Mouse (Mus musculus): ENCODE data around the gene Frmpd4. TPM values are rescaled to one million over a fixed set of nuclear protein-coding genes. Genes with fewer than 3 reads are reported as not detected.

Frmpd4 gene
- 0.01 TPM in 1 of 2 replicates, not detected in the other for polyA plus RNA-seq (2012; rRNA removed)

DNA sequence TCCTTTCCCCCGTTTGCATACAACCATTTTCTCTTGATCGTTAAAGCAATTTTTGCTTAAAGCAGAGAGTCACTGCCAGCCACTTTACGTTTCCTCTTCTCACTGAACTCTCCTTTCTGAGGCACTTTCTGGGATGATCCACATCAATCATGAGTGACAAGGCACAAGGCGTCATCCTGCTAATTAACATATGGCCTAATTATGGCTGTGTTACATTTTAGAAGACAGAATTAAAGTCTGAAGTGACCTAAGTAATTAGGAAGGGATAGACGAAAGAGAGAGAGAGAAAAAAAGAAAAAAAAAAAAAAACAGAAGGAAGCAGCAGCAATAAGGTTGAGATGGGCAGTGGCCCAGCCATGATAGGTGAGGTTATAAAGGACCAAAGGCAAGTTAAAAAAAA lies at the start of gene Frmpd4:
Frmpd4 (minus strand) TSS at position 101 of the 400 bp plus-strand sequence.
- TF ChIP-seq CTCF (IDR thresholded peaks at IDR 0.05; ENCODE audit: extremely low read depth, insufficient read depth, insufficient read length, insufficient replicate concordance) (no peak), POLR2A (IDR thresholded peaks at IDR 0.05; ENCODE audit: low read depth, low read length) (no peak)
- H3K27me3 ChIP-seq (ENCODE audit: control insufficient read depth, insufficient read depth, low read length) = no peaks in the 10 kb centered on the region
- no peak within 1 kb of the TSS for H3K4me3 ChIP-seq (ENCODE audit: extremely low read depth, insufficient read depth, insufficient read length)
- H3K4me1 ChIP-seq (ENCODE audit: control insufficient read depth, insufficient read depth, insufficient read length) = no peaks in the 10 kb centered on the region
- H3K36me3 ChIP-seq (ENCODE audit: control insufficient read depth, insufficient read depth, low read length) = no peaks in the 10 kb centered on the region
- no peak within 1 kb of the TSS for H3K27ac ChIP-seq (ENCODE audit: insufficient read depth, low read length)
- 85% methylated on average over 5 of the region's 5 CpGs for WGBS
- no peak for DNase-seq (ENCODE audit: low read depth in 1 of 2, low spot score in 2 of 2)

DNA sequence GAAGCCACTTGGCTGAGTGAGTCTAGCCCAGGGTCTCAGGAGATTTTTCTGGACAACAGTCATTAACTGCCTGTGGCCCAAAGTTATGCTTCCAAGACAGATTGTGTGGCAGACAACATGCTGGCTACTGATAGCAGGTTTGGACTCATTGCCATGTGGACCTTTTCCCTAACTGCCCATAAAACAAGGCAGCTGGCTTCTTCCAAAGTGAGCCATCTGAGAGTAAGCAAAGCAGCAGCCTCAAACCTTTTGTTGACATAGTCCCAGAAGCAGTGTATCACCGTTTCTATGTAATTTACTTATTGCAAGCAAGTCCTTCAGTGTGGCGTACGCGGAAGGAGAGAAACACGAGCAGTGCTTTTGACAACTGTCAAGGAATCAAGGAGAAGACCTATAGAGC lies 18.2 kb upstream of the Frmpd4 start:
- H3K36me3 ChIP-seq (ENCODE audit: control insufficient read depth, insufficient read depth, low read length) = no peaks in the 10 kb centered on the region
- no peaks in the 10 kb centered on the region for H3K27me3 ChIP-seq (ENCODE audit: control insufficient read depth, insufficient read depth, low read length)
- WGBS = 85% methylated on average over 5 of the region's 5 CpGs
- H3K4me3 ChIP-seq (ENCODE audit: extremely low read depth, insufficient read depth, insufficient read length) = no peak overlapping the region
- H3K4me1 ChIP-seq (ENCODE audit: control insufficient read depth, insufficient read depth, insufficient read length) = no peaks in the 10 kb centered on the region
- no peak for TF ChIP-seq CTCF (IDR thresholded peaks at IDR 0.05; ENCODE audit: extremely low read depth, insufficient read depth, insufficient read length, insufficient replicate concordance)
- no peak for TF ChIP-seq POLR2A (IDR thresholded peaks at IDR 0.05; ENCODE audit: low read depth, low read length)
- no peak for DNase-seq (ENCODE audit: low read depth in 1 of 2, low spot score in 2 of 2)
- no peak overlapping the region for H3K27ac ChIP-seq (ENCODE audit: insufficient read depth, low read length)

DNA sequence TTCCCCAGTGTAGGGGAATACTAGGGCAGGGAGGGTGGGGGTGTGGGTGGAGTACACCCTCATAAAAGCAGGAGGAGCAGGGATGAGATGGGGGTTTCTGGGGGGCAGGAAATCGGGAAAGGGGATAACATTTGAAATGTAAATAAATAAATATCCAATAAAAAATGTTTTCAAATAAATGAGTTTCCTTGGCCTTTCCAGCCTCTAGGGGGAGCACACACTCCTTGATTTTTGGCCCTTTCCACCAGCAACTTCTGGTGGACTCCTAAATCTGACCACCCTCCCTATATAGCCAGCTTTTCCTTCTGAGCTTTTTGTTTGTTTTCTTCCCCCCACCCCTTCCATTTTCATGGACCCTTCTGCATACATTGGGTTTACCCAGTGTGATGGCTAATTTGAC lies 7.3 kb upstream of the Frmpd4 start:
- Histone ChIP-seq H3K27ac (ENCODE audit: insufficient read depth, low read length) (no peak overlapping the region), H3K4me3 (ENCODE audit: extremely low read depth, insufficient read depth, insufficient read length) (no peak overlapping the region), H3K36me3 (ENCODE audit: control insufficient read depth, insufficient read depth, low read length) (no peaks in the 10 kb centered on the region), H3K4me1 (ENCODE audit: control insufficient read depth, insufficient read depth, insufficient read length) (no peaks in the 10 kb centered on the region), H3K27me3 (ENCODE audit: control insufficient read depth, insufficient read depth, low read length) (no peaks in the 10 kb centered on the region)
- 58% methylated on average over 1 of the region's 1 CpGs for WGBS
- DNase-seq (ENCODE audit: low read depth in 1 of 2, low spot score in 2 of 2) = no peak
- TF ChIP-seq CTCF (IDR thresholded peaks at IDR 0.05; ENCODE audit: extremely low read depth, insufficient read depth, insufficient read length, insufficient replicate concordance) (no peak), POLR2A (IDR thresholded peaks at IDR 0.05; ENCODE audit: low read depth, low read length) (no peak)

DNA sequence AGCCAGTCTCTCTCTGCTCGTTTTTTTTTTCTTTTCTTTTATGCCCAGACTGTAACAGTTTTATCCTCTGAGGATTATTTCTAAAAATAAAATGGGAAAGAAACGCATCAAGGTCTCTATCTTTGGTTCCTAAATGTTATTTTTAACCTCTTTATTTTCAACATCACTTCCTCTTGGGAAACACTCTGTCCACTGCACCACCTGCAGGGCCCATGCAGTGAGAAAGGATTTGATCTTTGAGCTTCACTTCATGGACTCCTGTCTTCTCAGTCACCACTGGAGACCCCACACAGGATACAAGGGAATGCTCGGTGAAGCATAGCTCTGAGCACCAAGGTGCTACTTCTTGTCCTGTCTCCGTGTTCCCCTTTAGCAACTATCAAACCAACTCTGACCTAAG lies 5.2 kb downstream of the Frmpd4 start:
- DNase-seq (ENCODE audit: low read depth in 1 of 2, low spot score in 2 of 2) = no peak
- Histone ChIP-seq H3K36me3 (ENCODE audit: control insufficient read depth, insufficient read depth, low read length) (no peaks in the 10 kb centered on the region), H3K4me1 (ENCODE audit: control insufficient read depth, insufficient read depth, insufficient read length) (no peaks in the 10 kb centered on the region), H3K27ac (ENCODE audit: insufficient read depth, low read length) (no peak overlapping the region), H3K4me3 (ENCODE audit: extremely low read depth, insufficient read depth, insufficient read length) (no peak overlapping the region), H3K27me3 (ENCODE audit: control insufficient read depth, insufficient read depth, low read length) (no peaks in the 10 kb centered on the region)
- TF ChIP-seq CTCF (IDR thresholded peaks at IDR 0.05; ENCODE audit: extremely low read depth, insufficient read depth, insufficient read length, insufficient replicate concordance) = no peak
- TF ChIP-seq POLR2A (IDR thresholded peaks at IDR 0.05; ENCODE audit: low read depth, low read length) = no peak
- WGBS = 44% methylated on average over 4 of the region's 4 CpGs

DNA sequence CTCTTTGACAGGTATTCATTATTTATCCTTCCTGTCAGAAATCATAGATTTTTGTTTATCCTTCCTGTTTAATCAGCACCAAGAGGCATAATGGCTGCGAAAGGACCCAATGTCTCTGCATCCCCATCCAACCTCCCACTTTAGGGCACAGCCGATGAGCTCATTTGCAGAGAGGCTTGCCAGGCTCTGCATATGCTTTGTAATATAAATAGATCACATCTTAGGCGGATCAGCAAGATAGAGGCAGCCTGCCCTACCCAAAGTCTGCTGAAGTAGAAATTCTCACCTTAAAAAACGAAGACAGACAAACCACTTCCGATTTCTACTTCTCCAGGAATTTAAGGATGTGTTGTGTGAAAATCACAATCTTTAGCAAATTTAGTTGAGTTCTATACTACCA lies 7.8 kb downstream of the Frmpd4 start:
- Histone ChIP-seq H3K36me3 (ENCODE audit: control insufficient read depth, insufficient read depth, low read length) (no peaks in the 10 kb centered on the region), H3K4me1 (ENCODE audit: control insufficient read depth, insufficient read depth, insufficient read length) (no peaks in the 10 kb centered on the region), H3K27me3 (ENCODE audit: control insufficient read depth, insufficient read depth, low read length) (no peaks in the 10 kb centered on the region), H3K4me3 (ENCODE audit: extremely low read depth, insufficient read depth, insufficient read length) (no peak overlapping the region), H3K27ac (ENCODE audit: insufficient read depth, low read length) (no peak overlapping the region)
- WGBS = 77% methylated on average over 5 of the region's 5 CpGs
- DNase-seq (ENCODE audit: low read depth in 1 of 2, low spot score in 2 of 2) = no peak
- TF ChIP-seq CTCF (IDR thresholded peaks at IDR 0.05; ENCODE audit: extremely low read depth, insufficient read depth, insufficient read length, insufficient replicate concordance) = no peak
- TF ChIP-seq POLR2A (IDR thresholded peaks at IDR 0.05; ENCODE audit: low read depth, low read length) = no peak

DNA sequence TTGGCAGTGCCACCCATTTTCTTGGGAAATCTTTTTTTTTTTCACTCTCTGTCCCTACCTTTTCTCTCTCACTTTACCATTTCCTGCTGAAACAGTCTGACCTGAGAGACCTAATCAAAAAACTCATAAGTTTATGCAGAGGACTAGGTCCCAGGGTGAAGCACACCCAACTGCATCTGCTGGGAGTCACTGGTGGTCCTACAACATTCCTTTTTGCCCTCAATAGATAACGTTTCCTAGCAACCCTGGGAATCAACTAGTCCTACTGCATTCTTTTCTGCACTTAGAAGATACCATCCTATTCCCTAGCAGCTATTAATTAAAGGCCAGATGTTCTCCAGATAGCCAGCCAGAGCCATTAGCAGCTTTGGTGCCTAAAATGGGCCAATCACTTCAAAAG lies 71.8 kb downstream of the Frmpd4 start:
- no peaks in the 10 kb centered on the region for H3K36me3 ChIP-seq (ENCODE audit: control insufficient read depth, insufficient read depth, low read length)
- H3K4me1 ChIP-seq (ENCODE audit: control insufficient read depth, insufficient read depth, insufficient read length) = no peaks in the 10 kb centered on the region
- 64% methylated on average over 1 of the region's 1 CpGs for WGBS
- TF ChIP-seq POLR2A (IDR thresholded peaks at IDR 0.05; ENCODE audit: low read depth, low read length) = no peak
- no peak for TF ChIP-seq CTCF (IDR thresholded peaks at IDR 0.05; ENCODE audit: extremely low read depth, insufficient read depth, insufficient read length, insufficient replicate concordance)
- no peak overlapping the region for H3K4me3 ChIP-seq (ENCODE audit: extremely low read depth, insufficient read depth, insufficient read length)
- DNase-seq (ENCODE audit: low read depth in 1 of 2, low spot score in 2 of 2) = no peak
- H3K27ac ChIP-seq (ENCODE audit: insufficient read depth, low read length) = no peak overlapping the region
- H3K27me3 ChIP-seq (ENCODE audit: control insufficient read depth, insufficient read depth, low read length) = no peaks in the 10 kb centered on the region

DNA sequence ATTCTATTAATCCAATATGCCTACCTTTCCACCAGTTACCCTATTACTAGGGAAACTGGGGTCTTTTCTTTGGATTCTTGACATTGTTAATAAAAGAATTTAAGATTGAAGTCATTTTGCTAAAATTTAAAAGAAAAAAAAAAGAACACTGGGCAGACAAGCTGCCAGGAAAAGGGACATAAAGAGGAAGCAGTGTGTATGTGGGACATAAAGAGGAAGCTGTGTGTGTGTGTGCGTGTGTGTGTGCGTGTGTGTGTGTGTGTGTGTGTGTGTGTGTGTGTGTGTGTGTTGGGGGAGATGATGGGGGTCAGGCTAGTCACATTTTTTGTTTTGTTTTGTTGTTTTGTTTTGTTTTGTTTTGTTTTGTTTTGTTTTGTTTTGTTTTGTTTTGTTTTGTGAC lies 121.8 kb downstream of the Frmpd4 start:
- Histone ChIP-seq H3K36me3 (ENCODE audit: control insufficient read depth, insufficient read depth, low read length) (no peaks in the 10 kb centered on the region), H3K4me1 (ENCODE audit: control insufficient read depth, insufficient read depth, insufficient read length) (no peaks in the 10 kb centered on the region), H3K27ac (ENCODE audit: insufficient read depth, low read length) (no peak overlapping the region), H3K4me3 (ENCODE audit: extremely low read depth, insufficient read depth, insufficient read length) (no peak overlapping the region), H3K27me3 (ENCODE audit: control insufficient read depth, insufficient read depth, low read length) (no peaks in the 10 kb centered on the region)
- no peak for TF ChIP-seq CTCF (IDR thresholded peaks at IDR 0.05; ENCODE audit: extremely low read depth, insufficient read depth, insufficient read length, insufficient replicate concordance)
- no peak for TF ChIP-seq POLR2A (IDR thresholded peaks at IDR 0.05; ENCODE audit: low read depth, low read length)
- no peak for DNase-seq (ENCODE audit: low read depth in 1 of 2, low spot score in 2 of 2)
- 33% methylated on average over 2 of the region's 2 CpGs for WGBS
